Mouse (Mus musculus): ENCODE measurements around the gene AW011738. TPM values are rescaled to one million over a fixed set of nuclear protein-coding genes. Genes with fewer than 3 reads are reported as not detected.

Gene AW011738
- 23.6 TPM for polyA plus RNA-seq (2017; shearing (Covaris generic))

DNA sequence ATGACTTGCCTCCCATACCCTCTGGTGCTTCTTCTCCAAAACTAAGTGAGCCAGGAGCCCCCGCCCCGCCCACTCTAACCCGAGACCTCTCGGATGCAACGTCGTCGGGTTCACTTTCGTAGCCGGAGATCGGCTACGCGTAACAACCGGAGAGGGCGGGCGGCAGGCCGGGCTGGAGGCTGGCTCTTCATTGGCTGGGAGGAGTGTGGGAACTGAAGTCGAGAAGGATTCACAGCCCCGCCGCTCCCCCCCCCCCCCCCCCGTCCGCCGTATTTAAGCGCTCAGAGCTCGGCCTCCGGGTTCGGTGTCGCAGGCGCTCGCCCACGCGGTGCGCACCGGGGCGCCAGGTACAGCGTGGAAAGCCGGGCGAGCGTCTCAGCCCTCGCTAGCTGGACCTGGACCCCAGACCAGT lies at the start of gene AW011738:
Gene AW011738, plus strand, starts transcription at position 304 of the 412 bp plus-strand sequence.

DNA sequence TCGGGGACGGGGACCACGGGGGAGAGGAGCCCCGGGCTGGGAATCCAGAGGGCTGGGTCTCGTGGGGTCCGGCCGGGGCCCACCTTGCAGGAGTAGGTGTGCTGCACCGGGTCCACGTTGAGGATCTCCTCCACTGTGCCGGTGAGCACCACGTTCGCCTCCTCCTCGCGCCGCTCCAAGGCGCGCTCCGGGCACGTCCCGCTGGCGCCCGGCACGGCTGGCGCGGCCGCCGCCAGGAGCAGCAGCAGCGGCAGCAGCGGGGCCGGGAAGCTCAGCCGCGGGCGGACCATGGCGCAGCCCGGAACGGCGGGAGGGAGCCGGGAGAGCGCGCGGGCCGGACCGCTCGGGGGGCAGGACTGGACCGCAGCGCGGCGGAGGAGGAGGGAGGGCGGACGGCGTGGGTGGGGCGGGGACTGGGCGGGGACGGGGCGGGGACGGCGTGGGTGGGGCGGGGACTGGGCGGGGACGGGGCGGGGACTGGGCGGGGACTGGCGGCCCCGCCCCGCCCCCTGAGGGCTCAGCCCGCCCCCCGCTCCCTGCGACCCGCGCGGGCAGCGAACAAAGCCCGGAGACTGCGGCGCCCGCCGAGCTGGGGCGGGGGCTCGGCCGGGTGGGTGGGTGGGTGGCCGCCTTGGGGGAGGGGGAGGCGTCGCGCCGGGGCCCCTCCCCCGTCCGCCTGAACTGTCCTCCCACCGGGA lies 5.8 kb upstream of the AW011738 start, which contains the start of gene Agrn:
Gene Agrn, minus strand, starts transcription at position 358 of the 698 bp plus-strand sequence.

DNA sequence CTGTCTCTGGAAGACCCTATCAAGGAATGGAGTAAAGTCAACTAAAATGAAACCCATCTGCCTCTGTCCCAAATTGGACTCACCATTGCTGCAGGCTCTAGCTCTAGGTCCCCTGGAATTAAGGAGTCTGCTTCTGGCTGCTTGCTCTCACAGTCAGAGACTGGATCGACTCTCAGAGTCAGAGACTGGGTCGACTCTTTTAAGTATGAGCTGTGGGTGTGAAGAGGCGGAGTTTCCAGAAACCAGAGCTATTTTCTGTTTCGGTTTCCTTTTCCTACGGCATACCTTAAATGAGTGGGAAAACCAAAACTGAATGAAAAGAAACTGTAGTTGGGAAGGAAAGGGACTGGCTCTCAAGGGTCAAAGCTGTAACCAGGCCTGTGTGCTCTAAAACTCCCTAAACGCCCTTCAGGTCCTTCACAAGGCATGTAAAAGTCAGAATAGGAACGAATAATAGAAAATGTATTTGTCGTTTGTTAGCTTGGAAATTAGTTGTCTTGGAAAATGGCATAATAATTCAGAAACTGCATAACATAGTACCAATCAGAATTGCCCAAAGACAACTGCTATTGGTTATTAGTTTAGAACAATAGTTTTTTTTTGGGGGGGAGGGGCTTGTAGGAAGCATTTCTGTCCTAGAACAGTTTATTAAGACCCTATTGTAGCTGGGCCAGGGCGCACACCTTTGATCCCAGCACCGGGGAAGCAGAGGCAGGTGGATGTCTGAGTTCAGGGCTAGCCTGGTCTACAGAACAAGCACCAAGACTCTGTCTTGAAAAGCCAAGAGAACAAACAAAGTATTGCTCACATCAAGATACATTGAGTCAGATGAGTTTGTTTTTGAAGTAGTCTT lies 2.3 kb upstream of the AW011738 start, which contains the start of gene Isg15:
Gene Isg15, minus strand, starts transcription at position 196 of the 853 bp plus-strand sequence.

DNA sequence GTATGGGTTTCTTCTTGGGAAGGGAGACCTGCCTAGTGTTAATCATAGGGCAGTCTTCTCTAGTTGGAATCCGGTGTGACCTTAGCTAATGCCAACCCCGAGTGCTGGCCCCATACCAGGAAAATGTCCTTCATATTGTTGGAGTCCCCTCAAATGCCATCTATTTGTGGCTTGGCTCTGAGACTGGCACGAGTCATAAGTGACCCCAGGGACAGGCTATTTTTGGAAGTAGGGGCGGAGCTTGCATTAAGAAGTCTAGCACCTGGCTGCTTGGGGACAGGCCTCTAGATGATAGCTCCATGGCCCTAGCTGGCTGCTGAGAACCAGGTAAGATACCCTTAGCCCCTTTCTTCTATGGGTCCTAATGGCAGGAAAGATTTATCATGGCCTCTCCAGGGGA lies 12.5 kb downstream of the AW011738 start, which contains the start of gene Perm1:
Gene Perm1, plus strand, starts transcription at position 220 of the 400 bp plus-strand sequence.

DNA sequence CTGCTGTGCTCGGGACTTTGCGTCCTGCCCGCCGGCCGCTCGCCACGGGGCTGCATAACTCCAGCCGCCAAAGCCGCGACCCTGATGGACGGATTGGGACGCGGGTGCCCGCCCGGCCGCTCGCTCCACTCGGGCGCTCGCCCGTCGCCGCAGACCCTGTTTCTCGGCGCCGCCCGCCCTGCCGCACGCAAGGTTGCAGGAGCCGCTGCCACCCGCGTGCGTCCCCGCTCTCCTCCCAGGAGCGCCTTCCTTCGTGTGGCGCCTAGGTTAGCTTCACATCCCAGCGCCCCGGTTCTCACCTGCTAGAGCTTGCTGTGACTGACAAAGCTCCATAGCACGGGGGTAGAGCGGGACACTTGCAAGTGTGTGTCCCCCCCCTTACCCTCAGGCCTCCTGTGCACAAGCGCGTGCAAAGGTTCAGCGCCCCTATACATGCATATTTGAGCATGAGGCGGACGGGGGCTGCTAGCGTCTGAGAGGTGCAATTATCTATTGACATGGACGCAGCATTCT lies 31.7 kb downstream of the AW011738 start, which contains the start of gene Plekhn1:
Gene Plekhn1, minus strand, starts transcription at position 157 of the 513 bp plus-strand sequence.

DNA sequence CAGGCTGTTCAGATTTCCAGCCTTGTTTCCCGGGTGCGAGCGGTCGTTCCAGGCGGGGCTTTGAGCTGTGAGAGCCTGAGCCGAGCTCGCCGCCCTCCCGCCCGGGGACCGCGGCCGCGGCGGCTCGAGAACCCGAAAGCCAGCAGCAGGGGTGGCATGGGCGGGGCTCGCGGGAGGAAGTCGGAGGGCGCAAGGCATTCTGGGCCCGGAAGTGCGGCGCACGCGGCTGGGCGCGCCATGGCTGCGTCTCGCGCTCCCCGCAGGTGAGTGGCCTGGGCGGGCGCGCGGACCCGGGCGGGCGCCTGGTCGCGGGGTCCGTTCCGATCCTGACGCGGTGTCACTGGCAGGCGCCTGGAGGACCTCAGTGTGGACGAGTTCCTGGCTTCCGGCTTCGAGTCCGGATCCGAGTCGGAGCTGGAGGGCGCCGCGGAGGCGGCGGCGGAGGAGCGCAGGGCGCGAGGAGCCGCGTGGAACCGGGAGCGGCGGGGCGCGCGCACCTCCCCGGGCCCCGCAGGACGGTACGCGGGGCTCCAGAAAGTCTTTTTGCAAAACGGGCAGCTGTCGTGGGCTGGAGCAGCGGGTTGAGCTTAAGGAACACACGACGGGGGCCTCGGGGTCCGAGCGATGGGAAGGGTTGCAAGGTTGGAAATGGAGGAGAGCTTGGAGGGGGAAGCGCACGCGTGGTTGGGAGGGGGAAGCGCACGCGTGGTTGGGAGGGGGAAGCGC lies 32.9 kb downstream of the AW011738 start, which contains the start of gene Noc2l:
Gene Noc2l, plus strand, starts transcription at position 203 of the 726 bp plus-strand sequence.

Other genes with a start within 250 kb of the AW011738 start
- 24.3 TPM for gene C1qtnf12, start 241.0 kb upstream of the AW011738 start, polyA plus RNA-seq (2017; shearing (Covaris generic))
- 1.3 TPM for gene B3galt6, start 210.7 kb upstream of the AW011738 start, polyA plus RNA-seq (2017; shearing (Covaris generic))
- gene Sdf4, start 210.4 kb upstream of the AW011738 start, polyA plus RNA-seq (2017; shearing (Covaris generic)): 591 TPM
- gene Tnfrsf4, start 189.5 kb upstream of the AW011738 start, polyA plus RNA-seq (2017; shearing (Covaris generic)): 998 TPM
- gene Tnfrsf18, start 177.1 kb upstream of the AW011738 start, polyA plus RNA-seq (2017; shearing (Covaris generic)): 855 TPM
- 0.20 TPM for gene Ttll10, start 143.9 kb upstream of the AW011738 start, polyA plus RNA-seq (2017; shearing (Covaris generic))
- 43.2 TPM for gene 9430015G10Rik, start 93.3 kb upstream of the AW011738 start, polyA plus RNA-seq (2017; shearing (Covaris generic))
- gene Rnf223, start 72.8 kb upstream of the AW011738 start, polyA plus RNA-seq (2017; shearing (Covaris generic)): 0.18 TPM
- 1.1 TPM for gene Agrn, start 5.8 kb upstream of the AW011738 start, polyA plus RNA-seq (2017; shearing (Covaris generic))
- 58.5 TPM for gene Isg15, start 2.5 kb upstream of the AW011738 start, polyA plus RNA-seq (2017; shearing (Covaris generic))
- gene Perm1, start 12.6 kb downstream of the AW011738 start, polyA plus RNA-seq (2017; shearing (Covaris generic)): 2.1 TPM
- gene Plekhn1, start 31.6 kb downstream of the AW011738 start, polyA plus RNA-seq (2017; shearing (Covaris generic)): 7.4 TPM
- gene Noc2l, start 32.7 kb downstream of the AW011738 start, polyA plus RNA-seq (2017; shearing (Covaris generic)): 15.7 TPM
- 5.2 TPM for gene Samd11, start 52.4 kb downstream of the AW011738 start, polyA plus RNA-seq (2017; shearing (Covaris generic))
- not detected for gene Vmn2r-ps159, start 127.8 kb downstream of the AW011738 start, polyA plus RNA-seq (2017; shearing (Covaris generic))

All from activated CD4-positive, CD25-positive, alpha-beta regulatory T cell, adult 9 weeks (primary cell).